Mouse (Mus musculus) urinary bladder, postnatal 10 days (tissue): Measurements from ENCODE around the gene Inka2.
"Not testable (repeated sequence)": the region's sequence is repeated elsewhere in the genome, so short reads cannot be mapped to it uniquely, and the experiment has no call there.

Source experiments
- DNase-seq: peaks from one replicate; pipeline ENCODE4 v3.0.0; 2022; ENCODE audit warnings: low spot score

The Inka2 gene

DNA sequence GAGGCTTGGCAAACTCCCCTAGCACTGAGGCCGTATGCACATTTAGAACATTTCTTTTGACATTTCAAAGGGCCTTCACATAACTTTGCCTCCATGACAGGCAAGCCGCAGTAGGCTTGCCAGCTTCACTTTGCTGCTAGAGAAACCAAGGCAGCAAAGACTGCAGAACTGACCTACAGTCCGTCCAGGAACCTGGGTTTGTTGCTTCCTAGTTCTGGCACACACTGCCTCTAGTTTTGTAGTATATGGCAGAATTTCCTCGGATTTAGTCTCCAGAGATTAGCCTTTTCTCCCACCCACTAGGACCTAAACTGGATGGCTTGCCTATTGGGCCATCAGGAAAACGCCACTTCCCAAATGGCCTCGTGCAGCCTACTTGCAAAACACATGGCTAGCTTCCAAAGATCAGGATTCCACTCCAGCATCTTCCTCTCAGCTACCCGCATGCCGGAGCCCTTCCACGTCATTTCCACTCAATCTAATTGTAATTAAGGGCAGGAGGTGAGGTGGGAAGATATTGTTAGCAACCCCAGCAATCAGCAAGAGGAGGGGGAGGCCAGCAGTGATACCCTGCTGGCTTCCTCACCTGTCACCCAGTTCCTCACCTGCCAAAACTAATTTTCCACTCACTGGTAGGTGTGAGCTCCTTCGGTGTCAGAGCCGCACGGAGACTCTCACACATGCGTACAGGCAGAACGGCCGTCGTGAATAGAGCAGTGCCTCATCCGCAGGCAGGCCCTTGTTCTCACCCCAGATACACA lies 7.8 kb upstream of the Inka2 start:
- DNase-seq, result no peak

DNA sequence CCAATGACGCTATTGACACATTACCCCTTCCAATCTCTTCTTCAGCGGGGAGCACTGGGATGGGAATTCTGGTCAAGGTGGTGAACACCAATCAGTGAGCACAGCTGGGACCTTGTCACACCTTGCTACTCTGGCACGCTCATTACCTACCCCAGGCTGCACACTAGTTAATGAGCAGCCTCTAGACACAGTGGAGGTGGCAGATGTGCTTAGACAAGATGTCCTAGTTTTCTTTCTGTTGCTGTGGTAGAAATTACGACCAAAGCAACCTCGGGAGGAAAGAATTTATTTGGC lies 7.3 kb upstream of the Inka2 start:
- DNase-seq, result no peak

DNA sequence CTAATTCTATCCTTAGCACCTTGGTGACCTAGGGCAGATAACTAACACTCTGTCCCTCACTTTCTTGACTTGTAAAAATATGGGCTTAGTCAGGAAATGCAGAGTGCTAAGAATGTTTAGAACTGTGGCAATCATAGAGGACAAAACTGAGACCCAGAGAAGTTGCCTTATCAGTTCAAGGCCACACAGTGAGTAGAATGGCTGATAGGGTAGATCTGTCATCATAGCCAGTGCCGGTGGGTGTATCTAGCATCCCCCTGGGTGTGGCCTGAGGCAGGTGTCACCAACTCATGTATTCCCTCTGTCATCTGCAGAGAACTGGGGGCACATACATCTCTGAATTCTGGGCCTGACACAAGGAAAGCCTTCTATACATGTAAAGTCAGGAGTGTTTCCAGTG lies 6.1 kb upstream of the Inka2 start:
- DNase-seq, result no peak

DNA sequence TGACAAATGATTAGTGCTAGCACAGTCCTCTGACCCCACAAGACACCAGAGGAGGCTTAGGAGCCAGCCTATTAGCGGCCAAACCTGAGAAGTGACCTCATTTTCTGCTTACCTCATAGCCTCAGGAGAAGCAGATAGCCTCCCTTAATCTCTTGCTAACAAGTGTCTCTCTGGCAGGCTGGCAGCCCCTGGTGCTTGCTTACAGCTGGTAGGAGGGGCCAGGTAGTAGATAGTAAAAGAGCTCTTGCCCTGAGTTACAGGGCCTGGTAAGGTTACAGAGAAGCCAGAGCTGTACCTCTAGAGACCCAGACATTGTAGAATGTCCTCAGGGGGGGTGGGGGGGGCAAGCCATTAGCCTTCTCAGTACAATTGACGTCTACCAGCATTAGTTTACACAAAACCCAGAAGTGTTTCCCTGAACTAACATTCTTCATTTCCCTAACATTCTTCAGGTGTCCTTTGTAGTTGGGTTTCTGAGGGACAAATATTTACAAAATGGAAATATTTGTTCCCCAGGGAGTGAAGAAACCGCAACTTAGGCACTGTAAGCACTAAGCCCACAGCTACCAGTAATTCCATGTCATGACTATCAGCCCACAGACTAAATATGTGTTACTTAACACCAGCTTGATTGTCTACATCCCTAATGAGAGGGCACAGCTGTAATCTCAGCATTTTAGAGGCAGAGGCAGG lies 5.0 kb upstream of the Inka2 start:
- no peak for DNase-seq

DNA sequence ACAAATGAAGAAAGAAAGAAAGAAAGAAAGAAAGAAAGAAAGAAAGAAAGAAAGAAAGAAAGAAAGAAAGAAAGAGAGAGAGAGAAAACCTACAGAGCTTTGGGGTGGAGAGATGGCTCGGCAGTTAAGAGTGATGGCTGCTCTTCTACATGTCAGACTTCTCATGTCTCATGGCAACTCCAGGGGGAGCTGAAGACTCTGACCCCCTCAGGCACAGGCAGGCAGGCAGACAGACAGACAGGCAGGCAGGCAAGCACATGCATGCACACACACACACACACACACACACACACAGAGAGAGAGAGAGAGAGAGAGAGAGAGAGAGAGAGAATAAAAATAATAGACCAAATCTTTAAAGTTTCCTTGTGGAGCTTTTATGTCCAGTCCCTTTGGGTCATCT lies 3.6 kb upstream of the Inka2 start:
- DNase-seq, result not testable (repeated sequence)

DNA sequence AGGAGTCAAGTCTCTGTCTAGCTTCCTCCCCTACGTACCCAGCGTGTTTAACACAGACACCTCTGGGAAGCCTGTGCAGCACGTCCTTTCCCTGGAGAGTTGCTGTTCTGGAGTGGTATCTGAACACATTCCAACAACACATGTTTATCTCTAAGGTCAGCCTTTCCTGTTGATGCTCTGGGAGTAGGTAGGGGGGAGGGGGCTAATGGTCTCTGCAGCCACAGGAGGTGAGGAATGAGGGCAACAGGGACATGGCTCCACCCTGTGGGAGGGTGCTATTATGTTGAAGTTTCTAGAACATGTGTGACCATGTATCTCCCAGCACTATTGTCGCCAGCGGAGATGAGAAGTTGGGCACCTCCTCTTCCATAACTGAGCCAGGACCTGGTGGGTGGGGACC lies 3.0 kb upstream of the Inka2 start:
- no peak for DNase-seq

DNA sequence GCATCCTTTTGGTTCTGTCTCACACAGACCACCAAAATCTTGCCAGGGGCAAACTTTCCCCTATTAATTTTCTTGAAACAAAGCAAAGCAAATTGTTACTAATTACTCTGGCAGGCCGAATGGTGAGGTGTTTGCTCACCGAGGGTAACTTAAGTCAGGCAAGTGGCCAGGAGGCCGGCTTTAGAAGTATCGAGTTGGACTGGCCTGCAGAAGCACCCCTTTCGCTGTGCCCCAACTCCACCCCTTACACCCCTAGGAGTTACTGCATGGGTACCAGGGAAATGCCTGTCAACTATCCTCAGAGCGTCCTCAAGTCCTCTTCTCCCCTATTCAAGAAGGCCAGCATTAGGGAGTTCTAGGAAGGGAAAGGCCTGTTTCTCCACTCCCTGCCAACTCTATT lies 828 bp upstream of the Inka2 start:
- no peak for DNase-seq

DNA sequence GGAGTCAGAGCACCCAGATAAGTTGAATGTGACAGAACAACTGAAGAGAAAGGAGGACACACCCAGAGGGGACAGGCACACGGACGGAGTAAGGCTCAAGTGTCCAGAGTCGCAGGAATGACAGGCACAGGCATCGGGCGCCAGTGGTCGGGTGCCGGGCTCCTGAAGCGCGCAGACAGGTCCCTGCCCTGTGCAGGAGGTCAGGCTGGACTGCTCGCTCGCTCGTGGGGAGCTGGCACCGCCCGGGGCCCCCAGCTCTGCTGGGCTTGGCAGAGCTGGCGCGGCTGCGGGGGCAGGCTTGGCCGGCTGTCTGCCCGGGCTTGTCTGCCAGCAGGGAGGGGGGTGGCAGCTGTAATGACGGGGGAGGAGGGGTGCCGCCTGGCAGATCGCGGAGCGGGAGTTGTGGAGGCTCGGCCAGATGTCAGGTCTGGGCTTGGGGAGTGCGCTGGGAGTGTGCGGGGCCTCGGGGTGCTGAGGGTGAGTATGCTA lies 706 bp downstream of the Inka2 start:
- DNase-seq, result no peak

DNA sequence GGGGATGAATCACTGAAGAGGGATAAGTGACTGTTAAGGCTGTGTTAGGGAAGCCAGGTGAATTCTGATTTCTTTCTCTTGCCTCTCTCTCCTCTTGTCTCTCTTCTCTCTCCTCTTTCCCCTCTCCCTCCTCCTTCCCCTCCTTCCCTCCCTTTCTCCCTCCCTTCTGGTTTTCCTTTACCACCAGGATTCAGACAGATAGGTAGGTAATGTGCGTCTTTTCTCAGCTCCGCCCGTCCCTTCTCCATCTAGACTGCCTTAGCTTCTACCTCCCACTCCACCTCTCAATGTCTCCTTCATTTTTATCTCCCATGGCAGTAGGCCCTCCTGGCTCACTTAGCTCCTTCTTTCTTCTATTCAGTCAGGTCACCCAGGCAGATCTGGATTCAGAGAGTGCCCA lies 1.2 kb downstream of the Inka2 start:
- DNase-seq, result no peak

DNA sequence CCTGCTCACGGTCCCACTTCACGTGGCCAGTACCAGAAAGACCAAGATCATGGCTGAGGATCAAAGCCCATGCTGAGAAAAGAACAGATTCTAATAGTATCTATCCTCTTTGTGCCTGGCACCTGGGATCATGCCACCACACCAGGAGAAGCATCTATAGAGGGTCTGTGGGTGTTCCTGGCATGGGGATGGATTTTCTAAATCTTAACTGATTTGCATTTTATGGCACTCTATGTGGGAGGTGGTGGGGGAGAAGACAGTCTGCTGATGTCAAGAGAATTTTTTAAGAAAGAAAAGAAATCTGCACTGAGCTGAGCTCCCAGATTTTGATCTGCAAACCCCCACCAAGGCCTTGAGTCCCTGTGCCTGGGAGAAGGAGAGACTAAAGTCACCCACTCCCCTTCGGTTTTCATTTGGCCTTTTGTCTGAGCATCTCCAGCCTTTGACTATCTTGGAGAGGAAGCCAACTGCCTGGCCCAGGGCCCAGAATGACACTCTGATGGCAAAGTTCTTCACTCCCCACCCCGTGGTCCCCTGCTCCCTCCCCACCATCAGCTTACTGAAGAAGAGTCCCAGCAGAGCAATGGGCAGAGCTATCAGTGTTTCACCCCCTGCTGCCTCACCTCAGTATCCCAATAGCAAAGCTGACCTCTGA lies 2.1 kb downstream of the Inka2 start:
- DNase-seq, result no peak

DNA sequence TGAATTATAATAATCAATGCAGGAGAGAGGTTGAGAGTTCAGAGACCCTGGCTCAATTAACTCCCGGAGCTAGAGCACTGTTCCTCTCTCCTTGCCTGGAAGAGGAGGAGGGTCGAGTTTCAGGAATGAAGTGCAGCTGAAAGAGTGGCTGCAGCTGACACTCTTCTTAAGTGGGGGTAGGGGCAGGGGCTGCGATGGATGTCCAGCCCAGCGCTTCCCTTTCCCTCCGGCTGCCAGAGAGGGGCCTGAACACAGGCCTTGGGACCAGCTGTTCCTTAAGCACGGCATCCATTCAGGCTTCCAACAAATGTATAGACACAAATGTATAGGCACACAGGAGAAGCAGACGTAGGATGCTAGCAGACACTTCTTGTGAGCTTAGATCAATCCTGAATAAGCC lies 3.2 kb downstream of the Inka2 start:
- no peak for DNase-seq

DNA sequence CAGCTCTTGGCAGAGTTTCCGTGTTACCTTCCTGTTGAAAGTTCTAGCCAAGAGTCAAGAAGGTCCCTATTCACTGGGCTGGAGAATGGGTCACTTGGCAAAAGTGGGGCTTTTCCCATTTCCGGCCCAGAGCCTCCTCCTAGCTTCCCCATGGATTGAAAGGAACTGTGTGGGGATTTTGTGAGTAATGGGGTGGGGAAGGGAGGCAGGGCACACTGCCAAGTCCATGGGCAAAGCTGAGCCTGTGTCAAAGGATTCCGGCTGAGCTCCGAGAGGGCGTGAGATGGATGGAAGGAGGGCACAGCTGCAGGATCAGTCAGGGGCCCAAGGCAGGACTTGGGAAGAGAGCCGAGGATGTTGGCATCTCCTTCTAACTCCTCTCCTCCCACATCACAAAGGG lies 5.8 kb downstream of the Inka2 start:
- no peak for DNase-seq

DNA sequence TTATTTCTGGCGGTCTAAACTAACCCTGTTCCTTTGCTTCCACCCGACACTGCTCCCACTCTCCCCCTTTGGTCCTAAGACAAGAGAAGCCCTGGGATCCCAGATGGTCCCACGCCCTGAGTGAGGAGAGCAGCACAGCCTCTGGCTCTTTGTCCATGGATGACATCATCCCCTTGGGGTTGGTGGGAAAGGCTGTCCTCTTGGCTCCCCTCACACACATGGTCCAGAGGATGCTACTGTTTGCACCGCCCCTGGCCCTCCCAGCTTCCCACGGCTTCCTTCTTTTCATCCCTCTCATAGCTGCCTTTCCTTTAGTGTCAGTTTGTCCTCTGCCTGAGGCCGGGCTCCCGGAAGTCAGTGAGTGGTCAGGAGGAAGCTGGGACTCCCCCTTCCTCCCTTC lies 7.3 kb downstream of the Inka2 start:
- DNase-seq, result no peak

DNA sequence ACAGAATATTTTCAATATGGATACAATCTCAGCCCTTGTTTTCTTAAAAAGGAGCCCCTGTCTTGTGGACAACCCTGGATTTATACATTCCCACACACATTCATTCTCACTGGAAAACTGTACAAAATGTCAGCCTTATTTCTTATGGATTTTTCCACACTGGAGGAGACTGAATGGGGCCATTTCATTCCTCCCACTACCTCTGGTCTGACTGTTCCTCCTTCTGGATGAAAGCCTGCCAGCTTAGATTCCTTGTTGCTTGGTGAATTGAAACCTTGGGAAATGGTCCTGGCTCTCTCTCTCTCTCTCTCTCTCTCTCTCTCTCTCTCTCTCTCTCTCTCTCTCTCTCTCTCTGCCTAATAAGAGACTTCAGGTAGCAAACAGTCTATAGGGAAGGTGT lies 8.4 kb downstream of the Inka2 start:
- DNase-seq, result no peak

DNA sequence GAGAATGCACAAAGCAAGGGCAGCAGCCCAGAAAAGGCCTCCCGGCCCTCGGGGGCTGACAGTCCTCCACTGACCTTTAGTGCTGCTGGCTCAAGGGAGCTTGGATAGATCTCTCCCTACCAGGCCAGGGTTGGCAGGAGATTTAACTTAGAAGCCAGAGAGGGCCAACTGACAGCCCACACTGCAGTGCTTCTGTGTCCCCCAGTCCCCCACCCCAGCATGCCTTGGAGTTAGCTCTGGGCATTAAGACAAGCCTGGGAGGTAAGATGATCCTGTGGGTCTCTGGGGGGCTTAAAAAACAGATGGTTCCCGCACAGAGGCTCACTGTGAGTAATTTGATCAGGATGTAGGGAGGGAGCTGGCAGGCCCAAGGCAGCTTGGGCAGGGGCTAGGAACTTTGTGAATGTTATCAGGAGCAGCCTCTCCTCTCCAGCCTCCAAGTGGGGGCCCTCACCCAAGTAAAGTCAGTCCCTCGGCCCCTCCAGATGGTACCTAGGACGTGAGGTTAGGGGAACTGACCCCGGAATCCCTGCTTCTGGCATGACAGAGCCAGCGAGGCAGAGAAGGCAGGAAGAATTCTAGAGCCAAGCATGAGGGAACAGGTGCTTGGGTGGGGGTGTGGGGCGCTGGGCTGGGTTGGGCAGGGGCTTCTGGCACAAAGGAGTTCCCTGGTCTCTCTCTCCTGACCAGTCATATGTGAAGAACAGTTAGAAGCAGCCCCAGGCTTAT lies 9.9 kb downstream of the Inka2 start:
- DNase-seq, result no peak

DNA sequence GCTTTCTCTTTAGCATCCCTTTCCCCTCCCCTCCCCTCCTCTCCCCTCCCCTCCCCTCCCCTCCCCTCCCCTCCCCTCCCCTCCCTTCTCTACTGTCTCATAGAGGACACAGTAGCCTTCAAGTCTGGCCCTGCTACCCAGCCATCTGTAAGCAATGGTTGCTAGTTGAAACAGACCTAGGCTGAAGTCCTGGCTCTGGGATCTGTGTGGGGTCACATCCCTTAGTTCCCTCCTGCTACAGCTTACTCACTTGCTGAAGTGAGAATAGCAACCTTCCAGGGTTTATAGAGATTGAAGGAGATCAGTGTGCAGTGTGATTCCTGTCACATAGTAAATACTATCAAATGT lies 10.4 kb downstream of the Inka2 start:
- no peak for DNase-seq

DNA sequence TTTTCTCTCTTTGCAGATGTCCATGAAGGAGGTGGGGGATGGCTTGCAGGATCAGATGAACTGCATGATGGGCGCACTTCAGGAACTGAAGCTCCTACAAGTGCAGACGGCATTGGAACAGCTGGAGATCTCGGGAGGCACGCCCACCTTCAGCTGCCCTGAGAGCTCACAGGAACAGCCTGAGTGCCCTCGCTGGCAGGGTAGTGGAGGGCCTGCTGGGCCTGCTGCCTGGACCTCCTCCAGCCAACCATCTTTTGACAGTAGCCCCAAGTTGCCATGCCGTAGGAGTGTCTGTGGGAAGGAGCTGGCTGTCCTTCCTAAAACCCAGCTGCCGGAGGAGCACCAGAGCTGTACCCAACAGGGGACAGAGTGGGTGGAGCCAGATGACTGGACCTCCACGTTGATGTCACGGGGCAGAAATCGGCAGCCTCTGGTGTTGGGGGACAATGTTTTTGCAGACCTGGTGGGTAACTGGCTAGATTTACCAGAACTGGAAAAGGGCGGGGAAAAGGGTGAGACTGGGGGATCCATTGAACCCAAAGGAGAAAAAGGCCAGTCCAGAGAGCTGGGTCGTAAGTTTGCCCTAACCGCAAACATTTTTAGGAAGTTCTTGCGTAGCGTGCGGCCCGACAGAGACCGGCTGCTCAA lies 12.1 kb downstream of the Inka2 start:
- DNase-seq, result no peak

DNA sequence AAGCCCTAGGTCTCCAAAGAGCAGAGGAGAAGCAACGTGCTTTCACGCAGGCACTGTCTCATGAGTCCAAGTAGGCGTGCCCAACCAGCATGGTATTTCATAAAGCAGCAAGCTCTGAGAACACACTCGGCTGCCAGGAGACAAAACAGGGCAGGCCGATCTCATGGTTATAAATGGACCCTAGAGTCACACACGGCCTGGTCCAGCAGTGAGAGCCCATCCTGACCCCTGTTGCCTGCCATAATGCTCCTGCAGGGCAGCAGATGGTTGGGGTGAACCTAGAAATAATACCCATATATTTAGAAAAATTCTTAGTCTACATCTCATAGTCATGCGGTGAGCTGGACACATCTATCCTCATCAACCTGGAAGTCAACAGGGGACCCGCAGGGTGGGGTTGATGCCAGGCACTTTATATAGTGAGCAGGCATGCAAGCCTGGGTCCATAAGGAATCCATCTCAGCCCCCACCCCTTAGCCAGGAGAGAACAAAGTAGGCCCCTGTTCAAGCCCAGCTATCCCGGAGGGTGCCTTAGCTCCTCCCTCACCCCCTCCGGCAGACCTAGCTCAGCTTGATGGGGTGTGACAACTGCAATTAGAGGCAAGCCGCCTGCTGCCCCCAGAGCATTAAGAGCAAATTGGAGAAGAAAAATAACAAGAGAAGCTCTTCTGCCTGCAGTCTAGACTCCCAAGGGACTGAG lies 13.6 kb downstream of the Inka2 start:
- no peak for DNase-seq

DNA sequence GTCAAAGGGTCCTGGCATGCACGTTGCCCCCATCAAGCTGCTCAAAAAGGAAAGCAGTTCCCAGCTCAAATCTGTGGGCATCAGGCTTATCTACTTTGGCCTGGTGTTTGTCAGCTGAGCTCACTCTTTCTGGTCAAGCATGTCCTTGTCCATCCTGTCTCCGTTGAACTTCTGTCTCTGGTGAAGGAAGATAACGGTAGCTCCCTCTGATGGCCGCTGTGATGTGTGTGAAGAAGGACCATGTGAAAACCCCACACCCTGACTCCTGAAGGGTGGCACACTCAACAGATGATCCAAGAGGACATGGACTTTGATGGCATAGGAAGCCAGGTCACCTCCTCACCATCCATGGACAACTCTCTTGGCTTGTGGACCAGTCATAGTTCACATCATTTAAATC lies 14.3 kb downstream of the Inka2 start:
- DNase-seq, result no peak

DNA sequence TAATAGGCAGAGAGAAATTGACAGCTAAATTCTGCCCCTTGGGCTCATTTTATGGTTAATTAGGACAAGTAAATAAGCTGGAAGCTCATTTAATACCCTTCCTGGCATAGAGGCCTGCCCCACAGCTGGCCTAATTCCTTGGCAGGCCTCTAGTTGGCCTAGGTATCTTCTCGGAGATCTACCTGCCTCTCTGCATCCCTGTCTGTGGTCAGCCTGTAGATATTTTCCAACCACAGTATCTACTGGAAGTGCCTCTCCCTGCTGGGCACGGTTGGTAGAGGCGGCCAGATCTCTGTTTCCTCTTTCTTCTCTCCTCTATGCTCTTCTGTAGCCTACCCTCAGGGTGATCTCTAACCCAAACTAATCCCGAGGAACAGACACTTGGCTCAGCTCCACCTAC lies 15.6 kb downstream of the Inka2 start:
- DNase-seq, result no peak

DNA sequence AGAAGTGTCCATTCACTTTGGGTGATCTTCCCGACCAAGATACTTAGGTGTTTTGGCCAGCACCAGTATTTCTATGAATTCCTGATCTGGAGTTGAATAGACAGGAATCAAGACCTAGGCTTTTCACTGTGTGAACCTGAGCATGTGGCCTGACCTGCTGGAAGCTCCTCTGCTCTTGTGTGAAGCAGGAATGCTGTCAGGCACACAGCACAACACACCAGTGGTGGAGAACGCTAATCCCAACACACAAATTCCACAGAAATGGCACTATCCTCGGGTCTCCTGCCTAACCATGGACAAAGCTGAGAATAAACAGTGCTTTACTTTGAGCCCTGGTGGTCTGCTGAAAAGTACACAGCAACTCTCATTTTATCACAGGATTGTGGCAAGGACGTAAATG lies 16.1 kb downstream of the Inka2 start:
- no peak for DNase-seq

DNA sequence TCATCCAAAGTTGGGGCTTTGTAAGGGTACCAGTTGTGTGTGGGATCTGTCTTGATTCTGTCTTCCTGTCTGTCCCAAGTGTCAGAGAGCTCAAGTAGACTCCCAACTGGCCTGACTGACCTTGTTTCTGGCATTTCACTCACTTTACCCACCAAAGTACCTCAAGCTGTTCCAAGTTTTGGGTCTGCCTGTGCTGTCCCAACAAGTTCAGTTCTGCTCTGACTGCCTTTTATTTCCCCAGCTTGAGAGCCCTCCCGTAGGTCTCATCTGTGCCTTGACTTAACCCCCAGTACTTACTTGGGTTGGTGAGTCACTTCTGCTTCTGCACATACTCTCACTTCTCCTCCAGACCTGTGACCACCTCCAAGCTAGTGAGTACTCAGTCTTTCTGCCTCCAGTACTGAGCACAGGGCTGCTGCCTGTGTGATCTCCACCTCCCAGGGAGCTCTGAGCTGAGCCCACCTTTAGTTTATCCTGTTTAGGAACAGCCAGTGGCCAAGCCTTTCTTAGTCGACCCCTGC lies 17.3 kb downstream of the Inka2 start:
- no peak for DNase-seq
